Mouse (Mus musculus) E14TG2a.4 (cell line): ENCODE measurements around the gene Lhcgr.
"Not testable (repeated sequence)": the region's sequence is repeated elsewhere in the genome, so short reads cannot be mapped to it uniquely, and the experiment has no call there.

Source experiments
- H3K27me3 ChIP-seq: 2 replicates; pipeline ENCODE4 v1.6.1; 2014; ENCODE audit warnings: low read length, control low read depth; ENCODE audit not compliant: insufficient read depth
- H3K36me3 ChIP-seq: 2 replicates; pipeline ENCODE4 v1.6.1; 2014; ENCODE audit warnings: low read length, control low read depth; ENCODE audit not compliant: insufficient read depth
- H3K4me1 ChIP-seq: replicated peaks from 2 replicates; pipeline ENCODE4 v1.6.1; 2014; ENCODE audit warnings: low read depth, low read length, control low read depth
- H3K4me3 ChIP-seq: replicated peaks from 2 replicates; pipeline ENCODE4 v1.5.1; 2014; ENCODE audit warnings: mild to moderate bottlenecking, low read length
- H3K9me3 ChIP-seq: 2 replicates; pipeline ENCODE4 v1.6.1; 2014; ENCODE audit warnings: low read length, control low read depth
- CTCF ChIP-seq: conservative IDR thresholded peaks from 2 replicates; pipeline ENCODE4 v1.5.1; 2014; ENCODE audit warnings: low read length
- NANOG ChIP-seq: IDR thresholded peaks from 2 replicates; pipeline ENCODE4 v1.6.1; 2014; ENCODE audit warnings: borderline replicate concordance, low read length, mixed read lengths
- POU5F1 ChIP-seq: IDR thresholded peaks from 2 replicates; pipeline ENCODE4 v1.6.1; 2014; ENCODE audit warnings: low read length, borderline replicate concordance

The Lhcgr gene

DNA sequence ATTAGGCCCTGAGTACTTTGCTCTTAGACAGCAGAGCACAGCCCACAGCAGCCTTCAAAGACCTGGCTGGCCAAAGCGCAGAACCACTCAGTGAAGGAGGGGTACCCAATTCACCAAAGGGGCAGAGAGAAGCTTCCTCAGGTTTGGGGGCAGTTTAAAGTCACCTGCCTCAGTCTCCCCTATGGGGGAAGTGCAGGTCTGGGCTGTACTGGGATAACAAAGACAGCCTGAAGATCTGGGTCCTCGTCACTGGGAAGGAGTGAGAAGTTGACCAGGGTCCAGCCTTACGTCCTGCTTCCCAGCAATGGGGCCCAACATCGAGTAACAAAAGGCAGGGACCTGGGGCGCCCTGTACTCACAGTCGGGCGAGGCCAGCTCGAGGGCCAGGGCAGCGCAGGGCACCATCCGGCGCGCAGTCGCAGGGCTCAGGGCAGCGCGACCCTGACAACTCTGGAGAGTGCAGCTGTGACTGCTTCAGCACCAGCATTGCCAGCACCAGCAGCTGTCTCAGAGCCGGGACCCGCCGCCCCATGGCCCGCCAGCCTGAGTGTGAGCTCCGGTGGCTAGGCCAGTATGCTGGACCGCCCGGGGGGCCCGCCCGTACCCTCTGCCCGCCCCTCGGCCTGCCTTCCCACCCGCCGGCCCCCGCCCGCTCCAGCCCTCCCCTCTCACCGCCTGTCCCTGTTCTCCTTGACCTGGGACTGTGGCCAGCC is at the start of gene Lhcgr:
Lhcgr (minus strand) TSS at position 551 of the 713 bp plus-strand sequence.
- no peaks in the 10 kb centered on the region for H3K36me3 ChIP-seq
- peaks cover 4% of the 10 kb centered on the region; the same call in 1 of the 2 replicates for H3K4me1 ChIP-seq
- H3K4me3 ChIP-seq: peak within 1 kb of the TSS; percentile 74
- H3K27me3 ChIP-seq: peaks cover 17% of the 10 kb centered on the region
- no peak for TF ChIP-seq NANOG
- H3K9me3 ChIP-seq: peaks cover 16% of the 10 kb centered on the region

GRCm38 (mm10) chr17:88817601-88818000 is 25.8 kb upstream of the Lhcgr start:
- 0 out of 2 replicates have a peak, but pooled peaks cover 6% of the 10 kb centered on the region for H3K9me3 ChIP-seq
- TF ChIP-seq POU5F1: no peak
- TF ChIP-seq NANOG: no peak
- no peak for TF ChIP-seq CTCF
- H3K36me3 ChIP-seq: no peaks in the 10 kb centered on the region
- no peaks in the 10 kb centered on the region for H3K4me1 ChIP-seq
- H3K4me3 ChIP-seq: no peak overlapping the region
- peaks cover 12% of the 10 kb centered on the region; the same call in 1 of the 2 replicates for H3K27me3 ChIP-seq

DNA sequence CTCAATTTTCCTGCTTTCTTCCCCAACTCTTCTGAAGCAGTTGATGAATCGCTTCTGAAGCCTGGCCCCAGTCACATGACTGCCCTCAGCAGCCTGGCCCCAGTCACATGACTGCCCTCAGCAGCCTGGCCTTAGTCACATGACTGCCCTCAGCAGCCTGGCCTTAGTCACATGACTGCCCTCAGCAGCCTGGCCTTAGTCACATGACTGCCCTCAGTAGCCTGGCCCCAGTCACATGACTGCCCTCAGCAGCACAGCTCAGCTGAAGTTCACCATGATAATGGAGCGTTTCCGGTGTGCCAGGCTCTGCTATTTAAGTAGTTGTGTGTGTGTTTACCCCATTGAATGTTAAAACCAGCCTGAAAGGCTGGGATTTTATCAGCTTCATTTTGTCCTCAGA is 21.2 kb upstream of the Lhcgr start:
- H3K27me3 ChIP-seq: peaks cover 12% of the 10 kb centered on the region; the same call in 1 of the 2 replicates
- H3K36me3 ChIP-seq, H3K9me3 ChIP-seq, H3K4me1 ChIP-seq, H3K4me3 ChIP-seq: not testable (repeated sequence)

DNA sequence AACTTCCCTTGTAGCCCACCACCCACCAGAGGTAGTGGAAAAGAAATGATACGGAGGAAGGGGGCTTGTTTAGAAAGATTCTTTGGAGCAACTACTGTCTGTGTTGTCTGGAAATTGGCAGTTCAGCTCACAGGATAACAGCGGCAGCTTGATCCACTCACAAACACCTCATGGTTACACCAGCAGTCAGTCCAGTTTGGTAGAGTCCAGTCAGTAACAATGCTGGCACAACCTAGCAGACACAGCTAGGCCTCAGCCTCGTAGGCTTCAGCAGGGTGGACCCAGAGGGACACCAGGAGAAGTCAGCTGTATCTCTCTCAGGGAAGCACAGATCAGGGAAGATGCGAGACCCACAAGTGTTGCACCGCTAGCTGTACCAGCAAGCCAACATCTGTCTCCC is 19.0 kb upstream of the Lhcgr start:
- TF ChIP-seq CTCF (no peak), NANOG (no peak), POU5F1 (no peak)
- no peaks in the 10 kb centered on the region for H3K4me1 ChIP-seq
- no peak overlapping the region for H3K4me3 ChIP-seq
- 0 out of 2 replicates have a peak, but pooled peaks cover 6% of the 10 kb centered on the region for H3K9me3 ChIP-seq
- H3K27me3 ChIP-seq: peaks cover 8% of the 10 kb centered on the region; the same call in 1 of the 2 replicates
- no peaks in the 10 kb centered on the region for H3K36me3 ChIP-seq

DNA sequence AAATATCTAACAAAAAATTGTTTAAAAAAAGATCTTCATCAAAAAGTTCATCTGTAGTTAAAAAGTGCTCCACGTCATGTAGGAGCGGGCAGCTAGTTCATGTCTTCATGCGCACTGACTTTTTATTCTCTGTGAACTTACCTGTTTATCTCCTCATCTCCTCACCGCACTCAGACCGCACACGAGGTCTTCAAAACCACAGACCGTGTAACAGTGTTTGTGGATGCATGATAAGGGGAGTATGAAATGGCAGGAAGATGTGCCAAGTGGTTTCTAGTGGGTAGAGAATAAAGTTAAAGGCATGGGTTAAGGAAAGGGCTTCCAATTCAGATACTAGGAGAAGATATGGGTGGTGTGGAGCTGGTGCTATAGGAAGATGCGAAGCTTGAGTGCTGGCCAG is 14.6 kb upstream of the Lhcgr start:
- no peaks in the 10 kb centered on the region for H3K36me3 ChIP-seq
- H3K4me3 ChIP-seq: no peak overlapping the region
- H3K27me3 ChIP-seq: peaks cover 2% of the 10 kb centered on the region
- H3K4me1 ChIP-seq: no peaks in the 10 kb centered on the region
- no peaks in the 10 kb centered on the region for H3K9me3 ChIP-seq
- no peak for TF ChIP-seq NANOG
- TF ChIP-seq CTCF: no peak
- TF ChIP-seq POU5F1: no peak

- Histone ChIP-seq H3K36me3 (no peaks in the 10 kb centered on the region), H3K4me3 (no peak overlapping the region), H3K27me3 (peaks cover 2% of the 10 kb centered on the region; the same call in 1 of the 2 replicates), H3K9me3 (no peaks in the 10 kb centered on the region), H3K4me1 (no peaks in the 10 kb centered on the region)
- TF ChIP-seq NANOG: no peak
- no peak for TF ChIP-seq POU5F1
- no peak for TF ChIP-seq CTCF
Observed at GRCm38 (mm10) chr17:88803441-88803840, 11.7 kb upstream of the Lhcgr start.

DNA sequence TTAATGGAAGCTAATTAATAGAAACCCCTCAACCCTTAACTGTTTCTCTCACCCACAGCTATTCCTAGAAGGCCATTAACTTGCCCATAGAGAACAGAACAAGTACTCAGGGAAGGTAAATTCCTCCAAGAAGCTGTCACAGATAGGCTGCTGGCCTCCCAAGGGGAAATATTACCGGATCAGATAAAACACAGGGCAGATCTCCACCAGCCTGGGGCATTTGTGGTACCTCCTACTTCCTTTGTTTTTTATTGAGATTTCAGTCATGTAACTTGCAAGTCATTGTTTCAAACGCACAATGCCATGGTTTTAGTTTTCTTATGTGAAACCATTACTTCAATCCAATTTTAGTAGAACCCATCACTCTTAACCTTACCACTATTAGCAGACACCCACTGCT is 1.1 kb downstream of the Lhcgr start:
- Histone ChIP-seq H3K4me3 (no peak overlapping the region), H3K9me3 (peaks cover 16% of the 10 kb centered on the region)
- TF ChIP-seq POU5F1 (no peak), CTCF (no peak), NANOG (no peak)

DNA sequence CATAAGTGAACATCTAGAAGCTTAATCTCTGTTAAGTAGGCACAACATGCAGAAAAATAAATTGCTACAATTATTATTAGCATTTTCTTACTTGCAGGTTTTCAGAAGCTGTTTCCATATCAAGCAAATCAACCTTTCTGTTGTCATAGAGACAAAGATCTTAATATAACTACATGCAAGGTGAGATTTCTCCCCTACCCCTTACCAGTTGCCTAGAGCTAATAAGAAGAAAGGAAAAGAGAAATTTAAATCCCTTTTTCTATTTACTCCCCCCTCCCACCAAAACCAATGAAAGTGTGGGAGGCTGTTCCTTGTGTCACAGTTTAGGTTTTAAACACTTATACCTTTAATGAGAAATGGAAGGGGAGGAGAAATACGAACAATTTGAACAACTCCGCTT is 3.4 kb downstream of the Lhcgr start:
- Histone ChIP-seq H3K27me3 (peaks cover 15% of the 10 kb centered on the region), H3K4me1 (peaks cover 4% of the 10 kb centered on the region; the same call in 1 of the 2 replicates), H3K36me3 (no peaks in the 10 kb centered on the region), H3K4me3 (no peak overlapping the region), H3K9me3 (peaks cover 15% of the 10 kb centered on the region)
- TF ChIP-seq CTCF (no peak), POU5F1 (no peak), NANOG (no peak)

More for the DNA sequence above, 1.1 kb downstream of the Lhcgr start:
- Histone ChIP-seq H3K36me3 (no peaks in the 10 kb centered on the region), H3K27me3 (peaks cover 15% of the 10 kb centered on the region), H3K4me1 (peaks cover 4% of the 10 kb centered on the region; the same call in 1 of the 2 replicates)

DNA sequence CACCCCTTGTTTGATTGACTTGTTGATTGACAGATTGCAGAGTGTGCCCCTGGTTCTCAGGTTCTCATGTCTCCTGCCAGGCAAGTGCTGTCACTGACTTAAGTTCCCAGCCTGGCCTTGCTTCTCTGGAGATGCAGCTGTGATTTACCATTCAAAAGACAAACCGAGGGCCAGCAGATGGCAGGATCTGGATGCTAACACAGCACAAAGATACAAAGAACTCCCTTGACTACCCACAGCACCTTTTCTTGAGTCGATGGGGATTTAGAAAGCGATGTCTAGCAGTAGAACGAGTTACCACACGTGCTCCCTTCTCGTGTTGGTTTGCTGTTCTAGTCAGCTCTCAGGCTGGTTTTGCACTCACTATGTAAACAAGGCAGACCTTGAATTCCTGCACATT is 4.9 kb downstream of the Lhcgr start:
- H3K4me3 ChIP-seq: no peak overlapping the region
- no peaks in the 10 kb centered on the region for H3K9me3 ChIP-seq
- peaks cover 15% of the 10 kb centered on the region for H3K27me3 ChIP-seq
- H3K36me3 ChIP-seq: no peaks in the 10 kb centered on the region
- peaks cover 4% of the 10 kb centered on the region; the same call in 1 of the 2 replicates for H3K4me1 ChIP-seq
- TF ChIP-seq CTCF: no peak
